Mouse (Mus musculus) layer of hippocampus, adult 11-12 months (tissue): Measurements from ENCODE around the gene Elp5.

ENCODE experiments used
- DNase-seq: peaks from one replicate; pipeline ENCODE4 v3.0.0; 2022; ENCODE audit warnings: low spot score

Gene Elp5

GRCm38 (mm10) chr11:69990850-69991691 lies 8.8 kb upstream of the Elp5 start, which contains the start of gene Gabarap:
Gabarap (plus strand) TSS chr11:69991143.
- DNase-seq: peak; percentile 97

- no peak for DNase-seq
Measured at GRCm38 (mm10) chr11:69989949-69990348, 7.6 kb upstream of the Elp5 start.

- DNase-seq: peak; percentile 2
Measured at GRCm38 (mm10) chr11:69984431-69984830, 2.1 kb upstream of the Elp5 start.

GRCm38 (mm10) chr11:69983377-69983776 lies 1.1 kb upstream of the Elp5 start:
- DNase-seq: no peak

- no peak for DNase-seq
Measured at GRCm38 (mm10) chr11:69982877-69983276, 560 bp upstream of the Elp5 start.

- no peak for DNase-seq
Measured at GRCm38 (mm10) chr11:69981141-69981762, 1.1 kb downstream of the Elp5 start, which contains the start of gene Ctdnep1. Ctdnep1 (plus strand) TSS chr11:69981156.

GRCm38 (mm10) chr11:69980196-69981140 lies 1.8 kb downstream of the Elp5 start:
- peak; percentile 99 for DNase-seq

GRCm38 (mm10) chr11:69979827-69980195 lies 2.5 kb downstream of the Elp5 start:
- DNase-seq: no peak

GRCm38 (mm10) chr11:69976271-69976670 lies 6.0 kb downstream of the Elp5 start:
- DNase-seq: no peak

GRCm38 (mm10) chr11:69974907-69975306 lies 7.4 kb downstream of the Elp5 start:
- DNase-seq: no peak

- DNase-seq: no peak
Measured at GRCm38 (mm10) chr11:69970775-69971174, 11.5 kb downstream of the Elp5 start.

- DNase-seq: no peak
Measured at GRCm38 (mm10) chr11:69970222-69970621, 12.1 kb downstream of the Elp5 start.

- no peak for DNase-seq
Measured at GRCm38 (mm10) chr11:69968793-69969192, 13.5 kb downstream of the Elp5 start.

GRCm38 (mm10) chr11:69966860-69967517 lies 15.3 kb downstream of the Elp5 start:
- no peak for DNase-seq

- no peak for DNase-seq
Measured at GRCm38 (mm10) chr11:69966006-69966859, 16.1 kb downstream of the Elp5 start.

- DNase-seq: no peak
Measured at GRCm38 (mm10) chr11:69965271-69966005, 16.9 kb downstream of the Elp5 start.

- DNase-seq: no peak
Measured at GRCm38 (mm10) chr11:69964650-69965270, 17.6 kb downstream of the Elp5 start, which contains the start of gene Cldn7. Cldn7 (plus strand) TSS chr11:69964779.

- DNase-seq: no peak
Measured at GRCm38 (mm10) chr11:69961841-69962240, 20.5 kb downstream of the Elp5 start.

- no peak for DNase-seq
Measured at GRCm38 (mm10) chr11:69960616-69961015, 21.7 kb downstream of the Elp5 start.
